Mouse (Mus musculus) forebrain, embryonic 11.5 days (tissue): ENCODE data around the gene Nipsnap3b. TPM values are rescaled to one million over a fixed set of nuclear protein-coding genes. Genes with fewer than 3 reads are reported as not detected.

Source experiments
- ATAC-seq: fragments of 200-750 bp; cut with Nextera tagmentation; replicated peaks from 2 replicates; pipeline ENCODE4 v1.8.0; 2017; ENCODE audit warnings: moderate TSS enrichment; ENCODE audit not compliant: low FRiP score
- DNase-seq: peaks from one replicate; pipeline ENCODE4 v3.0.0-alpha.2; 2017; ENCODE audit warnings: low spot score
- H3K27ac ChIP-seq: fragments of 300-500 bp; sonication (generic); 2 replicates; pipeline ENCODE4 v1.5.1; 2014; ENCODE audit warnings: low read depth, low read length
- H3K27me3 ChIP-seq: fragments of 300-500 bp; sonication (generic); 2 replicates; pipeline ENCODE4 v1.6.1; 2014; ENCODE audit warnings: mild to moderate bottlenecking, low read length, mixed read lengths; ENCODE audit not compliant: control insufficient read depth, insufficient read depth
- H3K36me3 ChIP-seq: fragments of 300-500 bp; sonication (generic); 2 replicates; pipeline ENCODE4 v1.6.1; 2014; ENCODE audit warnings: mild to moderate bottlenecking, low read length, moderate library complexity, mixed read lengths; ENCODE audit not compliant: control insufficient read depth, insufficient read depth
- H3K4me1 ChIP-seq: fragments of 300-500 bp; sonication (generic); replicated peaks from 2 replicates; pipeline ENCODE4 v1.6.1; 2014; ENCODE audit warnings: low read length, mixed read lengths; ENCODE audit not compliant: control insufficient read depth, insufficient read depth
- H3K4me2 ChIP-seq: fragments of 300-500 bp; sonication (generic); 2 replicates; pipeline ENCODE4 v1.6.1; 2014; ENCODE audit warnings: low read depth, mild to moderate bottlenecking, low read length, moderate library complexity, mixed read lengths; ENCODE audit not compliant: severe bottlenecking
- H3K4me3 ChIP-seq: fragments of 300-500 bp; sonication (generic); 2 replicates; pipeline ENCODE4 v1.5.1; 2014; ENCODE audit warnings: low read depth, low read length
- H3K9ac ChIP-seq: fragments of 300-500 bp; sonication (generic); 2 replicates; pipeline ENCODE4 v1.6.1; 2014; ENCODE audit warnings: low read length
- H3K9me3 ChIP-seq: fragments of 300-500 bp; sonication (generic); 2 replicates; pipeline ENCODE4 v1.6.1; 2016; ENCODE audit warnings: low read length, mixed read lengths; ENCODE audit not compliant: control insufficient read depth
- WGBS: fragments of 180-500 bp; shearing (Covaris S2); extraction: QIAGEN DNeasy Blood & Tissue Kit; methylation state at CpG from one replicate; pipeline ENCODE4 v1.1.7; 2014; 5-methylcytosine and 5-hydroxymethylcytosine counted together
- polyA plus RNA-seq: library from polyadenylated mRNA; unstranded; fragments of >200 nt; fragmentation: Nextera tagmentation; extraction: Ambion mirVana; gene quantifications from 2 replicates; pipeline ENCODE4 v1.2.1, GENCODE M21; 2014

The Nipsnap3b gene
- polyA plus RNA-seq, 1 experiment from 2014 or later, result 86.4 TPM

DNA sequence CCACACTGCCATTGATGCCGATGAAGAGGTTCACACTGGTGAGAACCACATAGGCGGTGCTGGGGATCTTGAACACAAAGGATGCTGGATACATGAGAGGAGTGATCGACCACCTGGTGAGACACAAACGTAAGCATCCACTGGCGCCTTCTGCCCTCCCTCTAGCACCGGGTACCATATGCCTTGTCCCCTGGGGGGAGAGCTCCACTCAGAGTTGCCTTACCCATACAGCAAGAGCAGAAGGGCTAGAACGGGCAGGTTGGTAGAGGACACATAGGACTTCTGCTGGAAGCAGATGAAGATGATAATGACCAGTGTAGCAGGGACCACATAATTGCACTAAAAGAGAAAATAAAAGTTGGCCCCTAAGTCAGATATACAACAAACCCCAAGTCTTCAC, 34.1 kb downstream of the Nipsnap3b start:
- Histone ChIP-seq H3K4me3 (no peak overlapping the region), H3K36me3 (no peaks in the 10 kb centered on the region), H3K4me1 (no peaks in the 10 kb centered on the region), H3K4me2 (no peak overlapping the region), H3K27me3 (no peaks in the 10 kb centered on the region), H3K27ac (no peak overlapping the region), H3K9me3 (no peaks in the 10 kb centered on the region), H3K9ac (no peak overlapping the region)
- DNase-seq (no peak), ATAC-seq (no peak)
- WGBS, result 85% methylated on average over 7 of the region's 7 CpGs

DNA sequence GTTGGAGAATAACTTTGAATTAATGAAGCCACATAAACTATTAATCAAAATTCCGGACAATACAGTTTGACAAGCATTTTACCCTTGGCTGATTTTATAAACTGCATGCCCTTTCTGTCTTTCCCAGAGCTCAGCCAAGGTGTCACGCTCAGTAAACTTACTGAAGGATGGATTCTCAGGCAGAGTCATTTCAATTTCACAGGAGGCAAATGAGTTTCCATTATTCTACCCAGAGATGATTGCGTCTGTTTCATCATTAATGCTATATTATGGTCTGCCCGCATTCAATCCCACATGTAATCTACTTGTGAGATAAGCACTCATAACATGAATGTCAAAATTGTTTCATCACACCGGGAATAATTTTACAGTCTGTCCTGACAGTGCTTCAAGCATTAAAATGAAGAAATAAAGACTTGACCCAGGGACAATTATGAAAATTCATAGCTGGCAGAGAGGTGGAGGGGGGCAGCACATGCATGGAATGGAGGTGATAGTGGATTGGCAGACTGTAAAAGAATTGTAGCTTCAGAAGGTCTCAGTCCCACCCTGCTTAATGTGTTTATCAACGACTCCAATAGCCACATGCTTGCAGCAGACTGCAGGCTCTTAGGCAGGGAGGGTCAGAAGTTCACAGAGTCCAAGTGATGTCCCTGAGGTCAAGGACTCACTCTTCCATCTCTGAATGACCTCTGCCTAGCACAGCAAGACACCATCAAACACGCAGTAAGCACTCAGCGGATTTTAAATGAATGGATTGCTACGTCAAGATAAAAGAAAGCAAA, 34.8 kb downstream of the Nipsnap3b start:
- Histone ChIP-seq H3K9me3 (no peaks in the 10 kb centered on the region), H3K4me2 (no peak overlapping the region), H3K27ac (no peak overlapping the region), H3K36me3 (no peaks in the 10 kb centered on the region), H3K27me3 (no peaks in the 10 kb centered on the region), H3K9ac (no peak overlapping the region), H3K4me1 (no peaks in the 10 kb centered on the region), H3K4me3 (no peak overlapping the region)
- WGBS, result 81% methylated on average over 9 of the region's 9 CpGs
- no peak for DNase-seq
- ATAC-seq, result no peak

- 86% methylated on average over 7 of the region's 7 CpGs for WGBS
- ATAC-seq, result no peak
Measured at GRCm38 (mm10) chr4:53062301-53063008, 50.8 kb downstream of the Nipsnap3b start.

More at GRCm38 (mm10) chr4:53062301-53063008, 50.8 kb downstream of the Nipsnap3b start:
- Histone ChIP-seq H3K27me3 (no peaks in the 10 kb centered on the region), H3K4me2 (no peak overlapping the region), H3K9ac (no peak overlapping the region), H3K9me3 (no peaks in the 10 kb centered on the region), H3K36me3 (no peaks in the 10 kb centered on the region), H3K27ac (no peak overlapping the region), H3K4me3 (no peak overlapping the region), H3K4me1 (no peaks in the 10 kb centered on the region)
- DNase-seq, result no peak

Other genes starting within 250 kb of the Nipsnap3b start
- not detected in 2 replicates for gene Olfr275, start 197.3 kb upstream of the Nipsnap3b start, polyA plus RNA-seq
- not detected in 2 replicates for gene Olfr273, start 152.6 kb upstream of the Nipsnap3b start, polyA plus RNA-seq
- not detected in 2 replicates for gene Olfr272, start 92.7 kb upstream of the Nipsnap3b start, polyA plus RNA-seq
- not detected in 2 replicates for gene Olfr270, start 47.3 kb upstream of the Nipsnap3b start, polyA plus RNA-seq
- gene Nipsnap3a, start 22.6 kb upstream of the Nipsnap3b start, polyA plus RNA-seq, result not detected in 2 replicates
- 5.0 and 5.6 TPM in 2 replicates for gene Abca1, start 148.0 kb downstream of the Nipsnap3b start, polyA plus RNA-seq